Mouse (Mus musculus): ENCODE results near the gene Syn3. TPM values are rescaled to one million over a fixed set of nuclear protein-coding genes. Genes with fewer than 3 reads are reported as not detected.

Syn3 gene
- polyA plus RNA-seq, 1 experiment = 0.15 TPM

DNA sequence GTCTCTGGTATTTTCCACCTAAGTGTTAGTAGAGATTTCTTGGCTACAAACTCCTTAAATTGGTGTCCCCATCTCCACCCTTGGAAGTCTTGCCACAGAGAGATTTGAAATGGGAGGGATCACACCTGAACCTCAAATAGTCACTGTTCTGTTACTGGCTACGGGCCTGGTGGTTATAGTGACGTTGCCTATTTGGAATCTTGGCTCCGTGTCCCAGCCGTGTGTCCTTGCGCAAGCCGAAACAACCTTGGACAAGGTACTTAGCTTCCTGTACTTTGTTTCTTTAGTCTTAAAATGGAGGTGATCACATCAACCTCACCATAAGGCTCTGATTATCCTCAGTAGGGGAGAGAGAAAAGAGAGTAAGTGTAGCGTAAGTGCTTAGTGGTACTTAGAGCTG lies 212.2 kb downstream of the Syn3 start:
- Histone ChIP-seq H3K4me1 (peaks cover 7% of the 10 kb centered on the region), H3K36me3 (replicated peaks; ENCODE audit: low read length) (peaks cover 8% of the 10 kb centered on the region), H3K4me3 (replicated peaks) (no peak overlapping the region), H3K27me3 (replicated peaks) (peaks cover 4% of the 10 kb centered on the region), H3K9me3 (peaks cover 20% of the 10 kb centered on the region)
- TF ChIP-seq FLI1 (IDR thresholded peaks at IDR 0.05; ENCODE audit: low read length) = no peak
- TF ChIP-seq GATA1 (IDR thresholded peaks at IDR 0.05; ENCODE audit: borderline replicate concordance, low read length) = no peak

DNA sequence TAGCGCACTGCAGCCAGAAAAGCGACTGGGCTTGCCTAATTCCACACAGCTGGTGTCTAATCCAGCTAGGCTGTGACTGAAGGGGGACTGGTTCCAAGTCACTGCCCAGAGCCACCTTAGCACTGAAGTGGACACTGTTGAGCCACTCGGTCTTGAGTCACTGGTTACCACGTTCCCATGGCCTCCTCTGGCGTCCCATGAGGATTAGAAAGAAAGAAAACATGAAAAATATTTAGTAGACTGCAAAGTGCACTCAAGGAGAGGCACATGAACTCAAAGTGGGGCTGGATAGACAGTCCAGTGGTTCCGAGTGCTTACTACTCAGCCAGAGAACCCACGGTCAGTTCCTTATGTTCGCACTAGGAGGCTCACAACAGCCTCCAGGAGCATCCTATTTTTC lies 217.5 kb downstream of the Syn3 start:
- TF ChIP-seq GATA1 (IDR thresholded peaks at IDR 0.05; ENCODE audit: borderline replicate concordance, low read length) (no peak), FLI1 (IDR thresholded peaks at IDR 0.05; ENCODE audit: low read length) (no peak)
- H3K4me3 ChIP-seq (replicated peaks) = no peak overlapping the region
- H3K4me1 ChIP-seq = peaks cover 59% of the 10 kb centered on the region
- H3K27me3 ChIP-seq (replicated peaks) = peaks cover 4% of the 10 kb centered on the region
- no peaks in the 10 kb centered on the region for H3K36me3 ChIP-seq (replicated peaks; ENCODE audit: low read length)
- no peaks in the 10 kb centered on the region for H3K9me3 ChIP-seq

GRCm38 (mm10) chr10:86279579-86280168 lies 219.0 kb downstream of the Syn3 start:
- Histone ChIP-seq H3K27me3 (replicated peaks) (peaks cover 3% of the 10 kb centered on the region), H3K4me3 (replicated peaks) (no peak overlapping the region), H3K4me1 (peaks cover 66% of the 10 kb centered on the region), H3K36me3 (replicated peaks; ENCODE audit: low read length) (no peaks in the 10 kb centered on the region), H3K9me3 (no peaks in the 10 kb centered on the region)
- no peak for TF ChIP-seq FLI1 (IDR thresholded peaks at IDR 0.05; ENCODE audit: low read length)
- TF ChIP-seq GATA1 (IDR thresholded peaks at IDR 0.05; ENCODE audit: borderline replicate concordance, low read length) = no peak

- 0 out of 2 replicates have a peak, but pooled peaks cover 5% of the 10 kb centered on the region for H3K9me3 ChIP-seq
- H3K27me3 ChIP-seq (replicated peaks) = peaks cover 3% of the 10 kb centered on the region
- H3K36me3 ChIP-seq (replicated peaks; ENCODE audit: low read length) = no peaks in the 10 kb centered on the region
- H3K4me1 ChIP-seq = peaks cover 78% of the 10 kb centered on the region
- H3K4me3 ChIP-seq (replicated peaks) = no peak overlapping the region
- no peak for TF ChIP-seq GATA1 (IDR thresholded peaks at IDR 0.05; ENCODE audit: borderline replicate concordance, low read length)
Measured at GRCm38 (mm10) chr10:86278481-86278880, 220.2 kb downstream of the Syn3 start.

- Histone ChIP-seq H3K27me3 (replicated peaks) (peaks cover 3% of the 10 kb centered on the region), H3K4me1 (peaks cover 89% of the 10 kb centered on the region), H3K9me3 (0 out of 2 replicates have a peak, but pooled peaks cover 5% of the 10 kb centered on the region), H3K36me3 (replicated peaks; ENCODE audit: low read length) (no peaks in the 10 kb centered on the region), H3K4me3 (replicated peaks) (no peak overlapping the region)
- TF ChIP-seq GATA1 (IDR thresholded peaks at IDR 0.05; ENCODE audit: borderline replicate concordance, low read length) (no peak), FLI1 (IDR thresholded peaks at IDR 0.05; ENCODE audit: low read length) (no peak)
Measured at GRCm38 (mm10) chr10:86277327-86277726, 221.4 kb downstream of the Syn3 start.

DNA sequence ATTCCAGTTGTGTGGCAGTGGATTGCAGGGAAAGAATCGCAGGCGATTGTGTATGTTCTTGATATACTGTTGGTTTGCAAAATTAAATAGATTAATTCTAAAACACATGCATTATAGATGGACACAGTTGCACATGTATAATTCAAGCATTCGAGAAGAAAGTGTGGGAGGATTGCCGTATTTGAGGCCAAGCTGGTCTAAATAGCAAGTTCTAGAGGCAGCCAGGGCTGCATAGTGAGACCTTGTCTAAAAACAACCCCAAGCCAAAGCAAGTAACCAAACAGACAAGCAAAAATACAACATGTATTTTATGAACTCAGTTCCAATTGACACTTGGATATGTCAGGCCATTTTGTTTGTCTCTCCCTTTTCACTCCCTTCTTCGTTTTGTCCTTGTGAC lies 223.1 kb downstream of the Syn3 start:
- Histone ChIP-seq H3K4me1 (peaks cover 85% of the 10 kb centered on the region), H3K4me3 (replicated peaks) (no peak overlapping the region), H3K27me3 (replicated peaks) (peaks cover 3% of the 10 kb centered on the region), H3K36me3 (replicated peaks; ENCODE audit: low read length) (no peaks in the 10 kb centered on the region), H3K9me3 (0 out of 2 replicates have a peak, but pooled peaks cover 5% of the 10 kb centered on the region)
- no peak for TF ChIP-seq GATA1 (IDR thresholded peaks at IDR 0.05; ENCODE audit: borderline replicate concordance, low read length)

DNA sequence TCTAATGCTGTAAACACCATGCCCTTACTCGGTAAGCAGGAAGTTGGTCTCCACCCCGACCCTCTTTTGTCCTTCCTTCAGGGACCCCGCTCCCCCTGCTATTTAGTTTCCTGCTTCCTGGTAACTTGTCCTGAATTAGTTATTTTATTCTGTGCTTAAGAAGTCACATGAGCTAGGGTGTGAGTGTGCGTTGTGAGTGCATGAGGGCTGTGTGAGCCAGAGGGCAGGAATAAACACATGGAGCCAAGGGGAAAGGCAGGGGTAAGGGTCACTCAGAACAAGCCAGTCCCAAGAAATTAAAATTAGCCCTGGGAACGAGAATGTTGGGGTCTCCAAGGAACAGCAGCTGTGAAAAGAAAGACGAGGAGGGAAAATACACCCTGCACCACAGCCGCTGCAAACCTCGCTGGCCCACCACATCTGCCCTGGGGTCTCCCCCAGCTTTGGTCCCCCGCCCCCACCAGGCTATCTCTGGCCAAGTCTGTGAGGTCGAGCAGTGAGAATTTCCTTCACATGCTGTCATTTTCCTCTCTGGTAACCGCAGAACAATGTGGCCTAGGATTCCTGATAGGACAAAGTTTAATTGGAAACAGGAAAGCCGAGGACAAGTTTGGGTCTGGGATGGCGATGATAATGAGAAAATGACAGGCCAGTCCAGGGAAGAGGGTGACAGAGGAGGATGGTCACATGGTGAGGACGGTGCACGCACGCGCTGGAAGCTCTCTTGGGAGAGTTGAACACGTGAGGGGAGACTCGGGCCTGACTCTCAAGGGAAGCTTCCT lies 225.1 kb downstream of the Syn3 start:
- no peaks in the 10 kb centered on the region for H3K36me3 ChIP-seq (replicated peaks; ENCODE audit: low read length)
- H3K4me1 ChIP-seq = peaks cover 75% of the 10 kb centered on the region
- TF ChIP-seq FLI1 (IDR thresholded peaks at IDR 0.05; ENCODE audit: low read length) = no peak
- no peak for TF ChIP-seq GATA1 (IDR thresholded peaks at IDR 0.05; ENCODE audit: borderline replicate concordance, low read length)
- no peaks in the 10 kb centered on the region for H3K27me3 ChIP-seq (replicated peaks)
- H3K9me3 ChIP-seq = 0 out of 2 replicates have a peak, but pooled peaks cover 5% of the 10 kb centered on the region
- H3K4me3 ChIP-seq (replicated peaks) = peak overlapping the region; percentile 52

GRCm38 (mm10) chr10:86272826-86273225 lies 225.9 kb downstream of the Syn3 start:
- no peaks in the 10 kb centered on the region for H3K27me3 ChIP-seq (replicated peaks)
- peaks cover 67% of the 10 kb centered on the region for H3K4me1 ChIP-seq
- 0 out of 2 replicates have a peak, but pooled peaks cover 5% of the 10 kb centered on the region for H3K9me3 ChIP-seq
- no peak for TF ChIP-seq GATA1 (IDR thresholded peaks at IDR 0.05; ENCODE audit: borderline replicate concordance, low read length)
- TF ChIP-seq FLI1 (IDR thresholded peaks at IDR 0.05; ENCODE audit: low read length) = no peak
- H3K36me3 ChIP-seq (replicated peaks; ENCODE audit: low read length) = no peaks in the 10 kb centered on the region
- no peak overlapping the region for H3K4me3 ChIP-seq (replicated peaks)

DNA sequence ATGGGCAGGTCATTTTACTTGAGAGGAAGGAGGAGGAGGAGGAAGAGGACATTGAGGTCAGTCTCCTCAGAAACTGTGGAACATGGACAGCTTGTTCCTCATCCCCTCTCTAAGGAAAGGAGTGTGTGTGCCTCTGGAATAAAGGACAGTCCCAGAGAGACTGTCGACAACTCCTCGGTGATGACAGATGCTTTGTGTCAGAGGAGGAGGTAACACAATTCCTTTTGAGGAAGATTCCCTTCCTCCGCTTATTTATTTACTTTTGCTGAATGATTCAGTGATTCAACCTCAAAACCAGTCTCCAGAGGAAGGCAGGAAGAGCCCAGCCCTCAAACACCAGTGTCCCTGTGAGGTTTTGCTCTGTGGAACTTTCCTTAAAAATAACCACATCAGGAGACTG lies 228.4 kb downstream of the Syn3 start:
- no peaks in the 10 kb centered on the region for H3K27me3 ChIP-seq (replicated peaks)
- H3K4me3 ChIP-seq (replicated peaks) = peak overlapping the region; percentile 40
- 0 out of 2 replicates have a peak, but pooled peaks cover 5% of the 10 kb centered on the region for H3K9me3 ChIP-seq
- H3K4me1 ChIP-seq = peaks cover 49% of the 10 kb centered on the region
- TF ChIP-seq GATA1 (IDR thresholded peaks at IDR 0.05; ENCODE audit: borderline replicate concordance, low read length) (no peak), FLI1 (IDR thresholded peaks at IDR 0.05; ENCODE audit: low read length) (no peak)
- no peaks in the 10 kb centered on the region for H3K36me3 ChIP-seq (replicated peaks; ENCODE audit: low read length)

DNA sequence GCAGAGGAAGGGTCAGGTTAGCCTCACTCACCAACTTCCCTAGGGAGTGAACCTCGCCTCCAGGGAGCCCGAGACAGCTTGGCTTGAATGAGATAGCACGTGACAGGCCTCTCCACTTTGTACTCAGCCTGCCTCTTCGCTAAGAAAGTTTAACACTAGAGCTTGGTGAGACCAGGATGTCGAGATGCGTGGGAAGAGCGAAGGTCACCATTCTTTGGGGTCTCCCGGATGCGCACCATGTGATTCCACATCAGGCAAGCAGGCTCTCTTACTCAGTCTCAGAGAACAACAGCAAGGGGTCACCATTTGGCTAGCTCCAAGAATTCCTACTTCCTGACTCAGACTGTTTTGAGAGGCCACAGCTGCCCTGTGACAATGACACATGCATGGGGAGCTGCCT lies 234.1 kb downstream of the Syn3 start:
- Histone ChIP-seq H3K4me3 (replicated peaks) (no peak overlapping the region), H3K27me3 (replicated peaks) (no peaks in the 10 kb centered on the region), H3K9me3 (peaks cover 12% of the 10 kb centered on the region), H3K36me3 (replicated peaks; ENCODE audit: low read length) (no peaks in the 10 kb centered on the region), H3K4me1 (peaks cover 6% of the 10 kb centered on the region; the same call in 1 of the 2 replicates)
- TF ChIP-seq GATA1 (IDR thresholded peaks at IDR 0.05; ENCODE audit: borderline replicate concordance, low read length) (no peak), FLI1 (IDR thresholded peaks at IDR 0.05; ENCODE audit: low read length) (no peak)
